Mouse (Mus musculus) C2C12 (cell line): ENCODE measurements around the gene Apobr. TPM values are rescaled to one million over a fixed set of nuclear protein-coding genes. Genes with fewer than 3 reads are reported as not detected.
A peak's percentile ranks its signal among the peaks of the same experiment; 100 is the strongest.

Experiments used
- H3K27me3 ChIP-seq: one replicate; pipeline ENCODE4 v1.6.1; 2011; ENCODE audit not compliant: control insufficient read depth, insufficient read depth, insufficient read length
- H3K36me3 ChIP-seq: one replicate; pipeline ENCODE4 v1.6.1; 2011; ENCODE audit not compliant: control insufficient read depth, insufficient read depth
- H3K4me3 ChIP-seq: one replicate; pipeline ENCODE4 v1.5.1; 2011; ENCODE audit warnings: mild to moderate bottlenecking, control low read depth; ENCODE audit not compliant: poor library complexity, insufficient read depth, severe bottlenecking
- H3K79me2 ChIP-seq: one replicate; pipeline ENCODE4 v1.6.1; 2011; ENCODE audit not compliant: control insufficient read depth, insufficient read depth
- H3K79me3 ChIP-seq: one replicate; pipeline ENCODE4 v1.6.1; 2011; ENCODE audit warnings: low read depth, control low read depth
- H3ac ChIP-seq: one replicate; pipeline ENCODE3; 2011; ENCODE audit warnings: low read depth; ENCODE audit not compliant: control insufficient read depth, insufficient read length
- CEBPB ChIP-seq: IDR thresholded peaks from one replicate; pipeline ENCODE4 v1.6.1; 2011; ENCODE audit warnings: low read depth, mild to moderate bottlenecking, control low read depth, moderate library complexity
- CTCF ChIP-seq: IDR thresholded peaks from one replicate; pipeline ENCODE4 v1.5.1; 2011; ENCODE audit not compliant: control insufficient read depth, insufficient read depth, insufficient read length
- FOSL1 ChIP-seq: IDR thresholded peaks from one replicate; pipeline ENCODE4 v1.8.0; 2011; ENCODE audit warnings: mild to moderate bottlenecking, low read length; ENCODE audit not compliant: poor library complexity, insufficient read depth, severe bottlenecking
- MAX ChIP-seq: IDR thresholded peaks from one replicate; pipeline ENCODE4 v1.6.1; 2011; ENCODE audit warnings: mild to moderate bottlenecking, control low read depth
- MYOD1 ChIP-seq: IDR thresholded peaks from one replicate; pipeline ENCODE4 v1.6.1; 2011; ENCODE audit warnings: low read depth; ENCODE audit not compliant: control insufficient read depth, insufficient read length
- MYOG ChIP-seq: IDR thresholded peaks from one replicate; pipeline ENCODE4 v1.6.1; 2011; ENCODE audit not compliant: control insufficient read depth, insufficient read length; ENCODE audit errors: extremely low read depth
- USF1 ChIP-seq: IDR thresholded peaks from one replicate; pipeline ENCODE4 v1.6.1; 2011; ENCODE audit warnings: low read depth, mild to moderate bottlenecking, control low read depth, moderate library complexity
- polyA plus RNA-seq: library from polyadenylated mRNA; unstranded; fragments of >200 nt; fragmentation: generic; extraction: Trizol; gene quantifications from one replicate; pipeline ENCODE4 v1.2.1, GENCODE M21; 2012; ENCODE audit warnings: missing spikeins

The Apobr gene
- polyA plus RNA-seq, 1 experiment = 2.0 TPM

DNA sequence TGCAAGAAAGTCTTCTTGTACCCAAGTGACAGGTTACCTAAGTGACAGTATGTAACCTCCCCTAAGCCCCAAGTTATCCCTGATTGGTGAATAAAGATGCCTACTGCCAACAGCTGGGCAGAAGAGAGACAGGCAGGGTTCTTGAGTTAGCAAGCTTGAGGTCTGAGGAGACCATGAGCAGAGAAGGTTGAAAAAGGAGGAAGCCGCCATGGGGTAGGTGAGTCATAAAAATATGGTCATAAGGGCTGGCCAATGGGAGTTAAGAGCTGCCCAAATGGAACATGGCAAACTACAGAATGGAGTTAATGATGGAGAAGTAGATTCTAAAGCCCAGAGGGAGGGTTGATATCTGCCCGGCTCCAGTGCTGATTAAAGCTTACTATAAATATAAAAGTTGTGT, 39.1 kb upstream of the Apobr start:
- Histone ChIP-seq H3K27me3 (no peaks in the 10 kb centered on the region), H3K36me3 (peaks cover 54% of the 10 kb centered on the region)

DNA sequence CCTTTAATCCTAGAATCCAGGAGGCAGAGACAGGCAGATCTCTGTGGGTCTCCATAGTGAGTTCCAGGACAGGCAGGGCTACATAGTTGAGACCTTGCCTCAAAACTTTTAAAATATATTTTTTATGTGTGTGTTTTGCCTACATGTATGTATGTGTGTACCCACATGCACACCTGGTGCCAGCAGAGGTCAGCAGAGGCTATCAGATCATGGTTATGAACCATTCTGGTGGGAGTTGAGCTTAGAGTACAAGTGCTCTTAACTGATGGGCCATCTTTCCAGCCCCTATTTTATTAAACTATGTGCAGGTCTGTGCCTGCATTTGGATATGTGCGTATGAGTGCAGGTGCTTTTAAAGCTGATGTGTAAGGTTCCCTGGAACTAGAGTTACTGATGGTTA, 29.9 kb upstream of the Apobr start:
- no peak overlapping the region for H3K4me3 ChIP-seq
- peaks cover 93% of the 10 kb centered on the region for H3K36me3 ChIP-seq
- peaks cover 5% of the 10 kb centered on the region for H3K79me2 ChIP-seq
- H3K27me3 ChIP-seq = no peaks in the 10 kb centered on the region
- peaks cover 9% of the 10 kb centered on the region for H3K79me3 ChIP-seq
- H3ac ChIP-seq = no peak overlapping the region
- TF ChIP-seq MYOG (no peak), CEBPB (no peak), MYOD1 (no peak), USF1 (no peak), FOSL1 (no peak), MAX (no peak), CTCF (no peak)

More for the DNA sequence above, 39.1 kb upstream of the Apobr start:
- TF ChIP-seq MYOD1 (no peak), CEBPB (no peak), MAX (no peak), FOSL1 (no peak), CTCF (no peak), USF1 (no peak), MYOG (no peak)
- Histone ChIP-seq H3K79me2 (no peaks in the 10 kb centered on the region), H3K79me3 (no peaks in the 10 kb centered on the region), H3ac (no peak overlapping the region), H3K4me3 (no peak overlapping the region)

DNA sequence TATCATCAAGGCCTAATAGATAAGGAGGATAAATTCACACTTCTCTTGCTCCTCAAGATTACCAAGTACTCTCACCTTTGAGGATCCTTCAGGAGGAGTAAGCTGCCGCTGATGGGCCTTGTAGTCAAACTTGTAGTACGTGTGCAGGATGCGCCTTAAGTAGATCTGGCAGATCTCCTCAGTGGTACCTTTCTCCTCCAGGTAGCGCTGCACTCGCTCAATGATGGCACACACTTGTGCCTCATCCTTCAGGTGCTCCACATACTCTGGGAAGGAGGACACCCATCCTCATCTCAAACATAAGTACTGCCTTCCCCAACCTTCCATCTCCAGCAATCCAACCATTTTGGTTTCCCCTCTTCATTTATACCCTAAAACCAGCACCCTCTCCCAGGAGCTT, 28.1 kb upstream of the Apobr start:
- no peak overlapping the region for H3K4me3 ChIP-seq
- H3K79me3 ChIP-seq = peaks cover 14% of the 10 kb centered on the region
- no peak overlapping the region for H3ac ChIP-seq
- H3K36me3 ChIP-seq = peaks cover 87% of the 10 kb centered on the region
- H3K79me2 ChIP-seq = peaks cover 10% of the 10 kb centered on the region
- no peaks in the 10 kb centered on the region for H3K27me3 ChIP-seq
- TF ChIP-seq USF1 (no peak), CEBPB (no peak), CTCF (no peak), MAX (no peak), FOSL1 (no peak), MYOD1 (no peak), MYOG (no peak)

DNA sequence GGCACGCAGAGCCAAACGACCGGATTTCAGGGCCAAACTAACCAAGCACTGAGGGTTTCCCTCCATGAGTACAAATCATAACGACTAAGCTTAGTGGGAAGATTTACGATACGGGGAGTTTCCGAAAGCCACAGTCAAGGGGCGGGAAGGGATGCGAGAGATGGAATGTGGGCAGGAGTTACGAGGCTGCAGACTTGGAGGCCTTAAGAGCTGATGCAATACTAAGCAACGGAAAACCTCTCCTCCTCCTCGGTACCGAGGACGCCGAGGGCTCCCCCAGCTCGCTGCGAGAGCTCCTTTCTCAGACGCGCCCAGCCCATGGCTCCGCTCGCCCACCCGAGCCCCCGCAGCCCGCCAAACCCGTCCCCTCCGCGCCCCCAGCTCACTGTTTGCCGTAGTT, 19.0 kb upstream of the Apobr start:
- peaks cover 62% of the 10 kb centered on the region for H3K79me2 ChIP-seq
- H3K27me3 ChIP-seq = no peaks in the 10 kb centered on the region
- TF ChIP-seq FOSL1 (no peak), MYOG (no peak), MAX (no peak), CEBPB (peak; percentile 85), USF1 (no peak), MYOD1 (no peak), CTCF (no peak)
- peak overlapping the region; percentile 93 for H3K4me3 ChIP-seq
- H3ac ChIP-seq = peak overlapping the region; percentile 92
- peaks cover 35% of the 10 kb centered on the region for H3K36me3 ChIP-seq
- H3K79me3 ChIP-seq = peaks cover 19% of the 10 kb centered on the region

DNA sequence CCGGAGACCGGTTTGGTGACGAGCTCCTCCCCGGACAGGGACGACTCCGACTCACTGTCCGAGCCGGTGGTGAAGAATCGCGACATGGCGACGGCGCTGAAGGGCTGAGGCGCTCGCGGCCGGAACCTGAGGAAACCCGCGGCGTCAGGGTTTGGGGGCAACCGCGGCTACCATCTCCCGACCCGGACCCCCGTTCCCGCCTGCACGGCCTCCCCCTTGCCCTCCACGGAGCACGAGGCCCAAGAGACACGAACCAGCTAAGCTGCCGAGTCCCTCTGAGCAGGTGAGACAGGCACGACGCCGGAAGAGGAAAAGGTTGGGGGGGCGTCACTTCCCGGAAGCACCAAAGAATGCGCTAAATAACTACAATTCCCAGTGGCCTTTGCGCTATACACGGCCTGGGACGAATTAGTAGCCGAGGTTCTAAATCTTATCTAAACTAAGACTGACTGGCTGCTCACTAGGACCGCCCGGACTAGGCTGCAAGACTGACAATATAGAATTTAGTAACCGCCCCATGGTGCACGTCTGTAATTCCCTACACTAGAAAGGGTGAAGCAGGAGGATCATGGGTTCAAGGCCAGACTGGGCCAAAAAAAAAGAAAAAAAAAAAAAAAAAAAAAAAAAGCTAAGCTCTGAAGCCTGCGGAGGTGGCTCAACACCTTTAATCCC, 18.5 kb upstream of the Apobr start, which contains the start of gene Eif3c:
Gene Eif3c, minus strand, starts transcription at position 318 of the 672 bp plus-strand sequence.
- TF ChIP-seq MYOD1 (no peak), CEBPB (no peak), MYOG (no peak)
- no peaks in the 10 kb centered on the region for H3K27me3 ChIP-seq
- H3K36me3 ChIP-seq = peaks cover 34% of the 10 kb centered on the region
- H3K79me3 ChIP-seq = peaks cover 16% of the 10 kb centered on the region
- peaks cover 57% of the 10 kb centered on the region for H3K79me2 ChIP-seq
- H3K4me3 ChIP-seq = peak within 1 kb of the TSS; percentile 93
- peak within 1 kb of the TSS; percentile 92 for H3ac ChIP-seq

DNA sequence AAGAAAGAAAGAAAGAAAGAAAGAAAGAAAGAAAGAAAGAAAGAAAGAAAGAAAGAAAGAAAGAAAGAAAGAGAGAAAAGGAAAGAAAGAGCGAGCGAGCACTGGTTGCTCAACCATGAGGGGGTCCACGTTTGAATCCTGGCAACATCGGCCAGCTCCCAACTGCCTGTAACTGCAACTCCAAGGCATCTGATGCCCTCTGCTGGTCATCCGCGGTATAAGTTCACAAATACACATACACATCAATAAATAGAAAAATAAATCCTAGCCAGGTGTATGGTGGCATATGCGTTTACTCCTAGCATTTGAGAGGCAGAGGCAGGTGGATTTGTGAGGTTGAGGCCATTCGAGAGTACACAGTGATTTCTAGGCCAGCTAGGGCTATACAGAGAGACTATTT, 7.8 kb upstream of the Apobr start:
- Histone ChIP-seq H3K4me3 (no peak overlapping the region), H3K36me3 (no peaks in the 10 kb centered on the region), H3K27me3 (no peaks in the 10 kb centered on the region), H3K79me3 (no peaks in the 10 kb centered on the region), H3K79me2 (no peaks in the 10 kb centered on the region), H3ac (no peak overlapping the region)
- TF ChIP-seq MAX = no peak
- peak; percentile 8 for TF ChIP-seq CEBPB
